Mouse (Mus musculus) embryonic facial prominence, embryonic 11.5 days (tissue): Measurements from ENCODE around the gene Rxra. TPM values are rescaled to one million over a fixed set of nuclear protein-coding genes. Genes with fewer than 3 reads are reported as not detected.

ENCODE experiments used
- ATAC-seq: fragments of 200-750 bp; cut with Nextera tagmentation; replicated peaks from 2 replicates; pipeline ENCODE4 v1.8.0; 2017; ENCODE audit warnings: low read depth; ENCODE audit not compliant: insufficient number of reproducible peaks, low FRiP score, low TSS enrichment
- DNase-seq: peaks from one replicate; pipeline ENCODE4 v3.0.0-alpha.2; 2015; ENCODE audit warnings: low spot score
- H3K27ac ChIP-seq: fragments of 300-500 bp; sonication (generic); replicated peaks from 2 replicates; pipeline ENCODE4 v1.5.1; 2014; ENCODE audit warnings: mild to moderate bottlenecking, low read depth, low read length, control low read depth
- H3K27me3 ChIP-seq: fragments of 300-500 bp; sonication (generic); 2 replicates; pipeline ENCODE4 v1.6.1; 2014; ENCODE audit warnings: mild to moderate bottlenecking, low read length, moderate library complexity, mixed read lengths; ENCODE audit not compliant: control insufficient read depth, insufficient read depth
- H3K36me3 ChIP-seq: fragments of 300-500 bp; sonication (generic); replicated peaks from 2 replicates; pipeline ENCODE4 v1.6.1; 2014; ENCODE audit warnings: low read depth, mild to moderate bottlenecking, low read length, moderate library complexity, mixed read lengths; ENCODE audit not compliant: control insufficient read depth, insufficient read depth
- H3K4me1 ChIP-seq: fragments of 300-500 bp; sonication (generic); 2 replicates; pipeline ENCODE4 v1.6.1; 2014; ENCODE audit warnings: low read length, mixed read lengths; ENCODE audit not compliant: control insufficient read depth, insufficient read depth
- H3K4me2 ChIP-seq: fragments of 300-500 bp; sonication (generic); 2 replicates; pipeline ENCODE4 v1.6.1; 2014; ENCODE audit warnings: low read depth, mild to moderate bottlenecking, control low read depth, low read length, moderate library complexity
- H3K4me3 ChIP-seq: fragments of 300-500 bp; sonication (generic); 2 replicates; pipeline ENCODE4 v1.5.1; 2014; ENCODE audit warnings: low read depth, low read length, control low read depth
- H3K9ac ChIP-seq: fragments of 300-500 bp; sonication (generic); replicated peaks from 2 replicates; pipeline ENCODE4 v1.6.1; 2014; ENCODE audit warnings: mild to moderate bottlenecking, control low read depth, low read length
- H3K9me3 ChIP-seq: fragments of 300-500 bp; sonication (generic); replicated peaks from 2 replicates; pipeline ENCODE4 v1.6.1; 2016; ENCODE audit warnings: mild to moderate bottlenecking, low read length, inconsistent platforms, mixed read lengths; ENCODE audit not compliant: control insufficient read depth
- WGBS: fragments of 180-500 bp; shearing (Covaris S2); extraction: QIAGEN DNeasy Blood & Tissue Kit; methylation state at CpG from one replicate; pipeline ENCODE4 v1.1.7; 2014; 5-methylcytosine and 5-hydroxymethylcytosine counted together
- polyA plus RNA-seq: library from polyadenylated mRNA; unstranded; fragments of >200 nt; fragmentation: Nextera tagmentation; extraction: Ambion mirVana; gene quantifications from 2 replicates; pipeline ENCODE4 v1.2.1, GENCODE M21; 2014

Gene Rxra
- polyA plus RNA-seq, 1 experiment from 2014 or later: 7.6 TPM

DNA sequence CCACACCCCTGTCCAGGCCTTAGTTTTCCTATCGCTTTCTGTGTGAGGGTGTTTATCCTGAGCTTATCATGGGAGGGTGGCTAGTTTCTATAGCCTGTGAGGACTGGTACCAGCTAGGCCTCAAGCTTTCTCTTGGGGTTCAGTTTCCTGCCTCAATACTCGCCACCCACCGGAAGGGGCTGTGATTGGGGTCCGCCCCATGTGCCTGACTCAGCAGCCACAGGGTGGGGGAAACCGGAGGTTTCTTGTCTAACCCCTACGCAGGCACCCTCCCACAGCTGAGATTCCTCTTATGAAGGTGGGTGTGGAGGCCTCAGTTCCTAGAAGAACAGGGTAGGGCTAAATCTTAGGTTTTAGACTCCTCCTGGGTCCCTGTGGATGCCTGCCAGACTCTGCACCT is 17.4 kb downstream of the Rxra start:
- Histone ChIP-seq H3K9me3 (no peaks in the 10 kb centered on the region), H3K4me1 (no peaks in the 10 kb centered on the region), H3K4me2 (no peak overlapping the region), H3K36me3 (no peaks in the 10 kb centered on the region), H3K9ac (no peak overlapping the region), H3K4me3 (no peak overlapping the region), H3K27me3 (no peaks in the 10 kb centered on the region), H3K27ac (no peak overlapping the region)
- no peak for DNase-seq
- no peak for ATAC-seq
- 87% methylated on average over 6 of the region's 6 CpGs for WGBS

DNA sequence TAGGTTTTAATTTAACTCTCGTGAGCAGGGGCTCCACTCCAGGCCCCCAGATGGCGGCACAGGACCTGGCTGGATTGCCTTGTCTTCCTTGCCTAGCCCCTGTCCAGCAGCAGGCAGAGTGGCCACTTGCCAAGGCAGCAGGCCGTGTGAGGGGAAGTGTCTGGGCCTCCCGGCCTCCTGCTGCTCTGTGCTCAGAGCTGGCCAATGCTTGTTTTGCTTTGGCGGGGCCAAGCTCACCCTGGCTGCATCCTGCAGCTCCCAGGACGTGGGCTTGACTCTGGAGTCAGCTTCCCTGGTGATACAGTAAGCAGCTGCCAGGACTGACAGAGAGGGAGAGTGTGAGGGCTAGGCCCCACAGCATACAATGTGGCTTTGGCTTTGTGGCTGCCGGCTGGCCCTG is 23.3 kb downstream of the Rxra start:
- DNase-seq (peak; percentile 47), ATAC-seq (peak; percentile 52; the same call in 1 of the 2 replicates)
- Histone ChIP-seq H3K4me3 (no peak overlapping the region), H3K4me2 (no peak overlapping the region; the same call in 1 of the 2 replicates), H3K4me1 (peaks cover 11% of the 10 kb centered on the region), H3K27ac (0 out of 2 replicates have a peak overlapping the region, but pooled peaks have one; percentile 56), H3K36me3 (no peaks in the 10 kb centered on the region), H3K9me3 (no peaks in the 10 kb centered on the region), H3K27me3 (no peaks in the 10 kb centered on the region), H3K9ac (peak overlapping the region; percentile 15; the same call in 1 of the 2 replicates)
- WGBS: 10% methylated on average over 7 of the region's 7 CpGs

DNA sequence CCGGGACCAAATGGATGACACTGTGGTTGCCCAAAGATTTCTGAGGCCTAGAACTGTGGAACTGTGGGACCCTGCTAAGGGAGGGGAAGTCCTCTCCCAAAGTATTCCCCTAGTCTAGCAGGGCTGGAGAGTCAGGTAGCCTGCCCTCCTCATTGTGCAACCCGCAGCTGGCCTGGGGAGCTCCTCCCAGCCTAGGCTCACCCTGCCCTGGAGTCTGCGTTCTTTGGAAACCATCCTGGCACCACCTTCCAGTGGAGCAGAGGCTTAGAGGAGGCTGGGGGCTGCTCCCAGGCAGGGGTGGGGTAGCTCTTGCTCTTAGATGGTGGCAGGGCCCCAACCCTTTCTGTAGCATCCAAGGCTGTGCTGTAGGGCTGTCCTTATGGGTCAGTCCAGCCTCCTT is 26.0 kb downstream of the Rxra start:
- Histone ChIP-seq H3K9me3 (no peaks in the 10 kb centered on the region), H3K4me3 (no peak overlapping the region), H3K9ac (no peak overlapping the region; the same call in 1 of the 2 replicates), H3K27ac (no peak overlapping the region), H3K4me2 (no peak overlapping the region), H3K4me1 (peaks cover 11% of the 10 kb centered on the region), H3K27me3 (no peaks in the 10 kb centered on the region), H3K36me3 (no peaks in the 10 kb centered on the region)
- no peak for DNase-seq
- no peak for ATAC-seq
- WGBS: 65% methylated on average over 3 of the region's 3 CpGs

DNA sequence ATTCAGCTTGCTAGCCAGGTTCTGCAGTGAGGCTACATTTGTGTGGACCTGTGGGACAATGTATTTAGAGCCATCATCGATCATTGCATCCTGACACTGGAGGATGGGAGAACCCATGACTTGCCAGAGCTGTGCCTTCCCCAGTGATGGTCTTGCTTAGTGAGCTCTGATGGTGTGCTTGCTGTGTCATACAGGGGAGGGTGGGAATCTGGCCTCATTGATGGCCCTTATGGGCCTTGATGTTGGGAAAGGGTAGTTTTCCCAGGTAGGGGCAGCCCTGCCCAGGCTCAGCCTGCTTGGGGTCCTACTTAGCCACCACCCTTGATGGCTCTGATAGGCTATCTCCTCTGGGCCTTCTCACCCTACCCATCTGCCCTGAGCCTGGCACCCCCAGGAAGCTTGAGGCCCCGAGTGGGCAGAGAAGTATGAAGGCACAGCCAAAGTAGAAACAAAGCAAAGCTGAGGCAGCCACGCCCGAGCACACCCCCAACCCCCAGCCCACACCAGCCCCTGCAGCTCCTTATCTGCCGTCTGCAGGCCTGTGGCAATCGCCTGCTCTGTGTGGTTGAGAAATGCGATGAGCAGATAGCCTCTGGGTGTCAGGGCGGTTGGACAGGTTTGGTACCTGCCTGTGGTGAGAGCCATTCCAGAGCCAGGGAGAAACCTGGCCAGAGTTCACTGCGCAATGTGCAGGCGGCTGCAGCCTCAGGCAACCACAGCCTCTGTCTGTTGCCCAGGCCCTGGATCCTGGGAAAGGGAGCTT is 26.8 kb downstream of the Rxra start:
- H3K4me3 ChIP-seq: no peak overlapping the region
- 70% methylated on average over 10 of the region's 10 CpGs for WGBS
- peaks cover 11% of the 10 kb centered on the region for H3K4me1 ChIP-seq
- H3K4me2 ChIP-seq: no peak overlapping the region
- ATAC-seq (no peak), DNase-seq (no peak)
- H3K27me3 ChIP-seq: no peaks in the 10 kb centered on the region
- H3K36me3 ChIP-seq: no peaks in the 10 kb centered on the region
- no peak overlapping the region for H3K9ac ChIP-seq
- no peak overlapping the region for H3K27ac ChIP-seq
- no peaks in the 10 kb centered on the region for H3K9me3 ChIP-seq

DNA sequence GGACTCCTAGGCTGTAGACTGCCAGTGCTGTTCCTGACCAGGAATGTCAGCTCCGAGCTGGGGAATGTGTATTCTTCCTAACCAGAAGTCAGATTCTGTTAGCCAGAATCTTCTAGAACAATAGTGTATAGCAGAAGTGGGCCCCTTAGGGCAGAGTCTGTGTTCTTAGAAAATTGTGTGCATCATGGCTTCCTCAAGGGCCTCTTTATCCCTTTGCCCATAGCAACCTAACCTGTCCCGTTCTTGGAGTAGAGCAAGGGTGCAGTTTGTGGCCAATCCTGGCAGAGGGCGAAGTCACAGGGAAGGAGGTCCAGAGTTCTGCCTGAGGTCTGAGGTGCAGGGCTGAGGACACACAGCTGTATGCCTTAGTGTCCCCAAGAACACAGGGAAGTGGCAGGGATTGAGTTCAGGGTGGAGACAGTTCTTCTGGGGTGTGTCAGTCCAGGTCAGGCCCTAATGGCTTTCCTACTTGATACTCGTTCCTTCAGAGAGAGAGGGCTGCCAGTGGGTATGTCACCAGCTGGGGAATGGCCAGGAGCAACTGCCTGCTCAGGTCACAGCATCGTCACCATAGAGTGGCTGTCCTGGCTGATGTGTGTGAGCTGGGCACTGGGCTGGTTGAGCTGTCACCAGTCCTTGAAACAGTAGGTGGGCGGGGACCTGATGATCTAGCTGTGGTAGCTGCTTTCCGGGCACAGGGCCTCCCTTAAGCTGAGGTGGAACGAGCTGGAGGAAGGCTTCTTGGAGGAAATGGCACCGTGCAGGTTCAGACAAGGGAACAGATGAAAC is 27.8 kb downstream of the Rxra start:
- Histone ChIP-seq H3K4me1 (peaks cover 11% of the 10 kb centered on the region), H3K36me3 (no peaks in the 10 kb centered on the region), H3K4me3 (no peak overlapping the region), H3K9ac (no peak overlapping the region), H3K4me2 (no peak overlapping the region), H3K9me3 (no peaks in the 10 kb centered on the region), H3K27me3 (no peaks in the 10 kb centered on the region), H3K27ac (no peak overlapping the region; the same call in 1 of the 2 replicates)
- DNase-seq (no peak), ATAC-seq (no peak)
- WGBS: 69% methylated on average over 9 of the region's 9 CpGs

DNA sequence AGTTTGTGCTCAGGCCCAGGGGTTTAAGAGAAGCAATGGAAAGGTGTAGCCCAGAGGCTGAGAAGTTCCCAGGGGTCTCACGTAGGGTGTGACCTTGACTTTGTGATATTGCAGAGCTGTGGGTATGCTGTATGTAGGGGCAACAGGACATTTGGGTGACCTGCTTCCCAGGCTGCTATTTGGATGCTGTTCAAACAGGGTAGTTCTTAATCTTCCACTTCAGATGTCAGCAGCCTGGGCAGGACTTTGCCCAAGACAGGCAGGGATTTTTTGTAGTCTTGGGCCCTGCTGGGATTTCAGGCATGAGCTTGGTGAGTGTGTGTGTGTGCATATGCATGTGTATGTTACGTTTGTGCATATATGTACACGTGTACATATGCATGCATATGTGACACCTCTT is 28.4 kb downstream of the Rxra start:
- 85% methylated on average over 3 of the region's 3 CpGs for WGBS
- H3K27me3 ChIP-seq: no peaks in the 10 kb centered on the region
- no peak for DNase-seq
- no peak overlapping the region for H3K4me2 ChIP-seq
- no peaks in the 10 kb centered on the region for H3K36me3 ChIP-seq
- no peak overlapping the region for H3K9ac ChIP-seq
- no peak for ATAC-seq
- no peak overlapping the region; the same call in 1 of the 2 replicates for H3K27ac ChIP-seq
- no peak overlapping the region for H3K4me3 ChIP-seq
- peaks cover 7% of the 10 kb centered on the region for H3K4me1 ChIP-seq
- no peaks in the 10 kb centered on the region for H3K9me3 ChIP-seq

DNA sequence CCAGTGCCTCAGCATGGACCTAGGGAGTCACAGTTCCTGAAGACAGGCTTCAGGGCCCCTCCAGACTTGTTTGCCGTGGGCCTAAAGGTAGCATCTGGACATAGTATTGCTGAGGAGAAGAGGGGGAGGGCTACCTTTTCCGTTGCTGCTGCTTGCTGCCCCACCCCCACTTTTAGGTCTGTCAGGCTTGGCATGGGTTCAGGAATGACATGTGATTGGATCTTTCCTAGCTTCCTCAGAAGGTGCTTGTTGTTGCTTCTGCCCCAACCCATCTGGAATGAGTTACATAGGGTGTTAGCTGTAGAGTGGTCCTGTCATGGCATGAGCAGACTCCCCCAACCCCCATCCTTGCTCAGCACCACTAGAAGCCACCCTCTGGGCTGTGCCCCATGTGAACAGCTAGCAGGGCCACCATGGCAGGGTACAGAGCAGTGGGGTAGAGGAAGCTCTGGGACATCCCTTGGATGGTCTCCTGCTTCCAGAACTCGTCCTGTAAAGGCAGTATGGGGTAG is 34.7 kb downstream of the Rxra start:
- no peak overlapping the region for H3K27ac ChIP-seq
- DNase-seq (peak; percentile 63), ATAC-seq (0 out of 2 replicates have a peak, but pooled peaks have one; percentile 41)
- no peak overlapping the region; the same call in 1 of the 2 replicates for H3K4me2 ChIP-seq
- H3K9ac ChIP-seq: no peak overlapping the region
- no peaks in the 10 kb centered on the region for H3K27me3 ChIP-seq
- no peak overlapping the region for H3K4me3 ChIP-seq
- no peaks in the 10 kb centered on the region for H3K9me3 ChIP-seq
- H3K4me1 ChIP-seq: peaks cover 13% of the 10 kb centered on the region
- H3K36me3 ChIP-seq: no peaks in the 10 kb centered on the region
- 45% methylated on average over 3 of the region's 3 CpGs for WGBS

DNA sequence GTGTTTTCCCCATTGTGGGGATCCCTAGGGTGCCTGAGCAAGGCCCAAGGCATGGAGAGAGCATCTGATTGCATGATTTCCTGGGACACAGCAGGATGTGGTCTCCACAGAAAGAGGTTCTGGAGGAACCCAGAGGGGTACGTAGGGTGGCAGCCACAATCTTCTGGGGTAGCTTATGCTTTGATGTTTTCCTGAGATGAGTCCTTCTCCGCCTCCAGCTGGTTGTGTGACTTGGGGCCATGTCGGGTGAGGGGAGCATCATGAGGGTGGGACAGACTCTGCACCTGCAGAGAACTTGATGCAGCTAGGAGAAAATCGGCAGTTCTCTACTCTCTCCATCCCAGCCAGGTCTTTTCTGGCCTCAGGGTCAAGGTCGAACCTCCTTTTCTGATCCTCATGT is 36.4 kb downstream of the Rxra start:
- H3K9me3 ChIP-seq: no peaks in the 10 kb centered on the region
- peaks cover 13% of the 10 kb centered on the region for H3K4me1 ChIP-seq
- H3K4me3 ChIP-seq: no peak overlapping the region
- no peak overlapping the region for H3K27ac ChIP-seq
- H3K9ac ChIP-seq: no peak overlapping the region
- H3K4me2 ChIP-seq: no peak overlapping the region
- no peak for DNase-seq
- ATAC-seq: no peak
- 87% methylated on average over 5 of the region's 5 CpGs for WGBS
- no peaks in the 10 kb centered on the region for H3K36me3 ChIP-seq
- no peaks in the 10 kb centered on the region for H3K27me3 ChIP-seq
